Mouse (Mus musculus): ENCODE results near the gene Ifrd1. TPM values are rescaled to one million over a fixed set of nuclear protein-coding genes. Genes with fewer than 3 reads are reported as not detected.
"Not testable (repeated sequence)": the region's sequence is repeated elsewhere in the genome, so short reads cannot be mapped to it uniquely, and the experiment has no call there.

Gene Ifrd1
- polyA plus RNA-seq, 1 experiment from 2014 or later: 138 TPM

GRCm38 (mm10) chr12:40202161-40203035 lies 45.9 kb downstream of the Ifrd1 start:
- 92% methylated on average over 7 of the region's 7 CpGs for WGBS
- Histone ChIP-seq H3K4me3 (no peak overlapping the region), H3K36me3 (replicated peaks) (peaks cover 66% of the 10 kb centered on the region), H3K27ac (no peak overlapping the region), H3K27me3 (ENCODE audit: poor library complexity, severe bottlenecking) (no peaks in the 10 kb centered on the region), H3K4me1 (no peaks in the 10 kb centered on the region), H3K9me3 (no peaks in the 10 kb centered on the region)
- DNase-seq (ENCODE audit: extremely low spot score, low spot score): no peak

GRCm38 (mm10) chr12:40200484-40201235 lies 47.6 kb downstream of the Ifrd1 start:
- Histone ChIP-seq H3K36me3 (replicated peaks) (peaks cover 49% of the 10 kb centered on the region), H3K27ac (no peak overlapping the region), H3K4me1 (no peaks in the 10 kb centered on the region), H3K27me3 (ENCODE audit: poor library complexity, severe bottlenecking) (no peaks in the 10 kb centered on the region), H3K9me3 (no peaks in the 10 kb centered on the region), H3K4me3 (no peak overlapping the region)
- 93% methylated on average over 6 of the region's 6 CpGs for WGBS
- DNase-seq (ENCODE audit: extremely low spot score, low spot score): no peak

DNA sequence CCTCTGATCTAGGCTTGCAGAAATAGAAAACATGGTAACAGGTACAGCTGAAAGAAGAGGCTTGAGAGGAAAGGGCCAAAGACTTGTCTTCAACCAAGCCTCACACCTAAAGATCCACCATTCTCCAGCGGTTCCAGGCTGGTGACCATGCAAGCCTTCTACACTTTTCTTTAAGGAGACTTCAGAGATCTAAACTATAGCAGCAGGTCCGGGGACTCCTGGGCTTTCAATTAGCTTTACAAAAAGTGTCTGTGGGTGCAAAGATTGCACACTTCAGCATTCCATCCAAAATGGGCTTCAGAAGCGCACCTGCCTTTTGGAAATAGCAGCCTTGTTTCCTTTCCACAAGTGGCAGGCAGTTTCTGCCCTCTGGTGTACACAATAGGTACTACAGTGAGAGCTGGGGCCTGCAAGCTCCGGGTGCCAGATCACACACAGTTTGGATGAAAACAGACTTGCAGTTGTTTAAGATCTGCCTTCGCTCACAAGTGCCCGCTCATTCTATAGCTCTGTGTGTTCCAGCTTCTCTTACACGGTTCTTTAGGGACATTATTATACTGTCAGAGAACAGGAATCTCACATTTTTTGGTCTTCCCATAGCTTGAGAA lies 48.4 kb downstream of the Ifrd1 start:
- no peaks in the 10 kb centered on the region for H3K9me3 ChIP-seq
- H3K27ac ChIP-seq: no peak overlapping the region
- no peaks in the 10 kb centered on the region for H3K4me1 ChIP-seq
- no peak overlapping the region for H3K4me3 ChIP-seq
- DNase-seq (ENCODE audit: extremely low spot score, low spot score): peak; percentile 50
- 59% methylated on average over 7 of the region's 7 CpGs for WGBS
- no peaks in the 10 kb centered on the region for H3K27me3 ChIP-seq (ENCODE audit: poor library complexity, severe bottlenecking)
- H3K36me3 ChIP-seq (replicated peaks): peaks cover 41% of the 10 kb centered on the region

DNA sequence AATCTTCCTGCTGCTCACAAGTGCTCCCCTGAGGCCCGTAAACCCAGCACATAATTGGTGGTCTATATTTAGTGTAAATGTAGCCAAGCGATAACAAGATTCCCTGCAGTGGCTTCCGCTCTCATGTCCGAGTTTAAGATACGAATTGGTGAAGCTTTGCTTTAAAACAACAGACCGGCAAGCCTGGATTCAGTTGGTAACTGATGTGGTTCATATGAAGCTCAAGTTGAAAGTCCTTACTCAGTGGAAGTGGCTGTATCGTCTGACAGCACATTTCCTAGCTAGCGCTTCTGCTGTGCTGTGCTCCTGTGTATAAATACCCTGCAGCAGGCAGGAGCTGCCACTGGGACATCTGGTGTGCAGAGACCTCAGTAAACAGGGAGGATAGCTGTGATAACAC lies 49.0 kb downstream of the Ifrd1 start, which contains the start of gene Lsmem1:
TSS of gene Lsmem1 (minus strand) at position 189 of the 400 bp plus-strand sequence.
- Histone ChIP-seq H3K27me3 (ENCODE audit: poor library complexity, severe bottlenecking) (no peaks in the 10 kb centered on the region), H3K4me3 (no peak within 1 kb of the TSS), H3K9me3 (no peaks in the 10 kb centered on the region), H3K4me1 (no peaks in the 10 kb centered on the region), H3K27ac (no peak within 1 kb of the TSS), H3K36me3 (replicated peaks) (peaks cover 35% of the 10 kb centered on the region)
- WGBS: 95% methylated on average over 8 of the region's 8 CpGs
- no peak for DNase-seq (ENCODE audit: extremely low spot score, low spot score)

DNA sequence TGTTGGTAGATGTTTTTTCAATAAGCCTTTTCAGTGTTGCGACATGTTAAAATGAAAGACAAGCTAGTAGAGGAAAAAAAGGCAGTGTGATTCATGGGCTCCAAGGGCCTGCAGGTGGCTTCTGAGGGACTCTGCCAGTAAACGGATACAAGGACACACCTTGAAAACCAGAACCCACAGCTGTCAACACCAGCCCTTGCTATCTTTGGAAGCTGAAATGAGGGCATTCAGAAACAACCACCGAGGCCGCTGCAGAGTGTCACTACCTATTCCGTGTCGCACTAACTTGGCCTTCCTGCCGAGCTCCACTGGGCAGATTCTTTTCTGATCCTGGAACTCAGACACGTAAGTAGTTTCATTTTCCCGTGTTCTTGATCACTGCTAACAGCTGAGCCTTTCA lies 49.9 kb downstream of the Ifrd1 start:
- no peak overlapping the region for H3K4me3 ChIP-seq
- DNase-seq (ENCODE audit: extremely low spot score, low spot score): no peak
- no peak overlapping the region for H3K27ac ChIP-seq
- 90% methylated on average over 9 of the region's 9 CpGs for WGBS
- no peaks in the 10 kb centered on the region for H3K9me3 ChIP-seq
- H3K36me3 ChIP-seq (replicated peaks): peaks cover 27% of the 10 kb centered on the region
- no peaks in the 10 kb centered on the region for H3K27me3 ChIP-seq (ENCODE audit: poor library complexity, severe bottlenecking)
- no peaks in the 10 kb centered on the region for H3K4me1 ChIP-seq

- H3K4me3 ChIP-seq: no peak overlapping the region
- H3K4me1 ChIP-seq: no peaks in the 10 kb centered on the region
- peaks cover 22% of the 10 kb centered on the region for H3K36me3 ChIP-seq (replicated peaks)
- no peaks in the 10 kb centered on the region for H3K27me3 ChIP-seq (ENCODE audit: poor library complexity, severe bottlenecking)
- H3K9me3 ChIP-seq: no peaks in the 10 kb centered on the region
- DNase-seq (ENCODE audit: extremely low spot score, low spot score): no peak
- WGBS: 92% methylated on average over 5 of the region's 5 CpGs
- no peak overlapping the region for H3K27ac ChIP-seq
Observed at GRCm38 (mm10) chr12:40198019-40198418, 50.3 kb downstream of the Ifrd1 start.

DNA sequence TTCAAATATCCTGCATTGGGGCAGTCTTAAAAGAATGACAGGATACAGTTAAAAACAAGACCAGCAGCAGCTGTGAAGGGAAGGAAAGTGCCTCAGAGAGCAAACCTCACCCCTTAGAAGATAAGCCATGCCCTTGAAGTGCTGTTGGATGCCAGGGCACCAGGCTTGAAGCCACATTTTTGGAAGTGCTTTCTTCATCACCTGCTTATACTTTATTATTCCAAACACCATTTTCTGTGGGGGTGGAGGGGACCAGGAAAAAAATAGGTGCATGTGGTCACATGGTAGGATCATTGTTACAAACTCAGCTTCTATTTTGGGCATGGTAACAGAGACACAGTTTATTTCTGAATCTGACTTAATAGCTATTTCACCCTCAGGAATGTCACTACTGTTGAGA lies 50.8 kb downstream of the Ifrd1 start:
- no peaks in the 10 kb centered on the region for H3K4me1 ChIP-seq
- no peak for DNase-seq (ENCODE audit: extremely low spot score, low spot score)

GRCm38 (mm10) chr12:40185474-40185873 lies 62.8 kb downstream of the Ifrd1 start:
- WGBS: 87% methylated on average over 3 of the region's 3 CpGs
- no peaks in the 10 kb centered on the region for H3K36me3 ChIP-seq (replicated peaks)
- no peaks in the 10 kb centered on the region for H3K4me1 ChIP-seq
- no peak overlapping the region for H3K4me3 ChIP-seq
- no peaks in the 10 kb centered on the region for H3K27me3 ChIP-seq (ENCODE audit: poor library complexity, severe bottlenecking)
- H3K9me3 ChIP-seq: no peaks in the 10 kb centered on the region
- DNase-seq (ENCODE audit: extremely low spot score, low spot score): no peak
- no peak overlapping the region for H3K27ac ChIP-seq

More for the DNA sequence above, 50.8 kb downstream of the Ifrd1 start:
- no peak overlapping the region for H3K4me3 ChIP-seq
- no peaks in the 10 kb centered on the region for H3K9me3 ChIP-seq
- H3K27me3 ChIP-seq (ENCODE audit: poor library complexity, severe bottlenecking): no peaks in the 10 kb centered on the region
- no peak overlapping the region for H3K27ac ChIP-seq
- H3K36me3 ChIP-seq (replicated peaks): peaks cover 17% of the 10 kb centered on the region

DNA sequence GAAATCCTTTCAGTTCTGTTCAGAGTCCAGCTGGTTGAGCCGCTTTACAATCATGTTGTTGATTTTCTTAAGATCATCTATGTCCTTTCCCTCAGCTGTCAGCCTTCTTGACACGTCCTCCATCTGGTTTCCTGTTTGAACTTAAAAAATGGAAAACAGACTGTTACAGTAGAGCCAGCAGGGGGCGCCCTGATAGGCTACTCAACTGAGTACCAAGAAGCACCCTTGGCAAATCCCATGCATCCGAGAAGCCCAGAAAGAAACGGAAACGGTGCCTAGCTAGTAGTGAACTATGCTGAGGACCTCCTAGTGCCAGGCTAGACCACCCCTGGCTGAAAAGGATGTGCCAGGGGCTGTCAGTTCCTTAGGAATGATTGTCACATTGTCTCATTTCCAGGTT lies 71.2 kb downstream of the Ifrd1 start:
- WGBS: 71% methylated on average over 6 of the region's 6 CpGs
- DNase-seq (ENCODE audit: extremely low spot score, low spot score): no peak
- H3K9me3 ChIP-seq: no peaks in the 10 kb centered on the region

DNA sequence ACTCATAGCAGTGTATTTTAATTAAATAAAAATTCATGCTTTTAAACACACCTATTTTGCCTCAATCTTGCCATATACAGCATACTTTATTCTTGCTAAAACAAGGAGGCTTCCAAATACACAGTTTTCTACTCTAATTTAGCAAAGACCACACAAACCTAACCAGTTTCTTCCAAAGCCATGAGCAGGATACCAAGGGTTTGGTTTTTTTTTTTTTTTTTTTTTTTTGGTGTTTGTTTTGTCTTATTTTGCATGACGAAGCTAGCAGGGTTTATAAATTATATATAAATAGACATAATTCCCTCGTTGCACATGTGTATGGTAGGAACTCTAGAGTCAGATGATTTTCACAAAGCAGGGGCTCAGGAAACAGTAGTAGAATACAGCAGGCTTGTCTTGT lies 72.1 kb downstream of the Ifrd1 start:
- Histone ChIP-seq H3K27ac (no peak overlapping the region), H3K4me1 (no peaks in the 10 kb centered on the region), H3K27me3 (ENCODE audit: poor library complexity, severe bottlenecking) (no peaks in the 10 kb centered on the region), H3K36me3 (replicated peaks) (no peaks in the 10 kb centered on the region), H3K9me3 (no peaks in the 10 kb centered on the region), H3K4me3 (no peak overlapping the region)
- DNase-seq (ENCODE audit: extremely low spot score, low spot score): no peak
- WGBS: 78% methylated on average over 2 of the region's 2 CpGs

More for the DNA sequence above, 71.2 kb downstream of the Ifrd1 start:
- Histone ChIP-seq H3K4me1 (no peaks in the 10 kb centered on the region), H3K36me3 (replicated peaks) (no peaks in the 10 kb centered on the region), H3K27ac (no peak overlapping the region), H3K4me3 (no peak overlapping the region), H3K27me3 (ENCODE audit: poor library complexity, severe bottlenecking) (no peaks in the 10 kb centered on the region)

- H3K27me3 ChIP-seq (ENCODE audit: poor library complexity, severe bottlenecking); DNase-seq (ENCODE audit: extremely low spot score, low spot score); H3K9me3 ChIP-seq; H3K4me1 ChIP-seq; H3K27ac ChIP-seq; H3K4me3 ChIP-seq; H3K36me3 ChIP-seq (replicated peaks): not testable (repeated sequence)
- WGBS: 75% methylated on average over 1 of the region's 1 CpGs
Observed at GRCm38 (mm10) chr12:40175171-40175570, 73.1 kb downstream of the Ifrd1 start.

DNA sequence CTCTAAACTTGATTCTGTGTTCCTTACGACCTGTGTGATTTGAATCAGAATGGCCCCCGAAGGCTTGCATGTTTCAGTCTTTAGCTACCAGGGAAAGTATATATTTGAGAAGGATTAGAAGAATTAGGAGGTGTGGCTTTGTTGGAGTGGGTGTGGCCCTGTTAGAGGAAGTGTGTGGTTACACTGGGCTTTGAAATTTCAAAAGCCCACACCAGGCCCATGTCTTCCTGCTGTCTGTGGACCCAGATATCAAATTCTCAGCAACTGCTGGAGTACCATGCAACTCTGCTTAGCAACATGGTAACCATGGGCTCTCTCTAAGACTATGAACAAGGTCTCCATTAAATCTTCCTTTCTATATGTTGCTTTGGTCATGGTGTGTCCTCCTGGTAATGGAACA lies 76.7 kb downstream of the Ifrd1 start:
- WGBS: 89% methylated on average over 2 of the region's 2 CpGs
- Histone ChIP-seq H3K27me3 (ENCODE audit: poor library complexity, severe bottlenecking) (no peaks in the 10 kb centered on the region), H3K36me3 (replicated peaks) (no peaks in the 10 kb centered on the region), H3K4me1 (no peaks in the 10 kb centered on the region), H3K27ac (no peak overlapping the region), H3K9me3 (no peaks in the 10 kb centered on the region), H3K4me3 (no peak overlapping the region)
- no peak for DNase-seq (ENCODE audit: extremely low spot score, low spot score)

DNA sequence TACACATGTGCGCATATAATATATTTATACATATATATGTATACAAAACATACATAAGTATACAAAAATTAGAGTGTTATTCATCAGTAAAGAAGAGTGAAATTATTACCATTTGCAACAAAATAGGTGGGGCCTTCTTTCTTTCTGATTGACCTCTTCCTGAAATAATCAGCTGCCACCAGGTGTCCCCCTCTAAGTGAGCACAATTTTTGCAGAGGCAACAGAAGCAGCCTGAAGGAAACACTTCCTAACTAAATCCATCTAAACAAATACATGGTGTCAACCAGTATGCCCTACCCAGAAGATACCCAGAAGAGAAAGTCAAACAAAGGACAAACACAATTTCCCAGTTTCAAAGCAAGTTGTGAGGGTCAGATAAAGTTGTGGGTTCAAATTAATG lies 78.6 kb downstream of the Ifrd1 start:
- H3K4me3 ChIP-seq: no peak overlapping the region
- H3K36me3 ChIP-seq (replicated peaks): no peaks in the 10 kb centered on the region
- no peaks in the 10 kb centered on the region for H3K9me3 ChIP-seq
- WGBS: 100% methylated on average over 1 of the region's 1 CpGs
- no peak for DNase-seq (ENCODE audit: extremely low spot score, low spot score)
- no peak overlapping the region for H3K27ac ChIP-seq
- no peaks in the 10 kb centered on the region for H3K4me1 ChIP-seq
- H3K27me3 ChIP-seq (ENCODE audit: poor library complexity, severe bottlenecking): no peaks in the 10 kb centered on the region

Measured in forebrain, embryonic 10.5 days (tissue).